Mouse (Mus musculus): ENCODE measurements around the gene Aars2.

The Aars2 gene

GRCm38 (mm10) chr17:45542705-45543104, 36.1 kb downstream of the Aars2 start:
- DNase-seq (ENCODE audit: low read depth, low spot score) = no peak

- no peak for DNase-seq (ENCODE audit: low read depth, low spot score)
These were observed 36.5 kb downstream of the Aars2 start for GRCm38 (mm10) chr17:45543115-45543514.

- no peak for DNase-seq (ENCODE audit: low read depth, low spot score)
These were observed 37.6 kb downstream of the Aars2 start for GRCm38 (mm10) chr17:45544001-45544872.

- no peak for DNase-seq (ENCODE audit: low read depth, low spot score)
These were observed 38.2 kb downstream of the Aars2 start for GRCm38 (mm10) chr17:45544873-45545277.

GRCm38 (mm10) chr17:45545278-45545961, 38.8 kb downstream of the Aars2 start:
- DNase-seq (ENCODE audit: low read depth, low spot score) = no peak

- DNase-seq (ENCODE audit: low read depth, low spot score) = no peak
These were observed 40.3 kb downstream of the Aars2 start for GRCm38 (mm10) chr17:45546941-45547340.

- no peak for DNase-seq (ENCODE audit: low read depth, low spot score)
These were observed 41.0 kb downstream of the Aars2 start for GRCm38 (mm10) chr17:45547461-45548190.

GRCm38 (mm10) chr17:45548541-45549512, 42.2 kb downstream of the Aars2 start:
- no peak for DNase-seq (ENCODE audit: low read depth, low spot score)

GRCm38 (mm10) chr17:45549617-45550181, 43.1 kb downstream of the Aars2 start, which contains the start of gene Tmem151b:
Gene Tmem151b (minus strand): TSS chr17:45549677.
- DNase-seq (ENCODE audit: low read depth, low spot score) = no peak

- DNase-seq (ENCODE audit: low read depth, low spot score) = no peak
These were observed 43.6 kb downstream of the Aars2 start for GRCm38 (mm10) chr17:45550253-45550652.

GRCm38 (mm10) chr17:45551249-45551796, 44.7 kb downstream of the Aars2 start:
- DNase-seq (ENCODE audit: low read depth, low spot score) = no peak

- no peak for DNase-seq (ENCODE audit: low read depth, low spot score)
These were observed 45.3 kb downstream of the Aars2 start for GRCm38 (mm10) chr17:45551816-45552451.

GRCm38 (mm10) chr17:45553065-45553464, 46.4 kb downstream of the Aars2 start:
- no peak for DNase-seq (ENCODE audit: low read depth, low spot score)

- DNase-seq (ENCODE audit: low read depth, low spot score) = no peak
These were observed 47.8 kb downstream of the Aars2 start for GRCm38 (mm10) chr17:45554420-45554819.

- DNase-seq (ENCODE audit: low read depth, low spot score) = peak; percentile 81
These were observed 48.9 kb downstream of the Aars2 start, which contains the start of gene Nfkbie for GRCm38 (mm10) chr17:45555452-45556106. Gene Nfkbie (plus strand): TSS chr17:45555703.

- no peak for DNase-seq (ENCODE audit: low read depth, low spot score)
These were observed 49.5 kb downstream of the Aars2 start for GRCm38 (mm10) chr17:45556107-45556489.

GRCm38 (mm10) chr17:45556514-45557245, 50.0 kb downstream of the Aars2 start:
- DNase-seq (ENCODE audit: low read depth, low spot score) = no peak

- no peak for DNase-seq (ENCODE audit: low read depth, low spot score)
These were observed 50.7 kb downstream of the Aars2 start for GRCm38 (mm10) chr17:45557246-45557824.

Data from retina, postnatal 7 days (tissue).